Mouse (Mus musculus) adipocyte (in vitro differentiated cells): ENCODE measurements around the gene Pawr.

Experiments used
- DNase-seq: peaks from one replicate; pipeline ENCODE4 v3.0.0-alpha.2; 2016; ENCODE audit warnings: low spot score

Gene Pawr

DNA sequence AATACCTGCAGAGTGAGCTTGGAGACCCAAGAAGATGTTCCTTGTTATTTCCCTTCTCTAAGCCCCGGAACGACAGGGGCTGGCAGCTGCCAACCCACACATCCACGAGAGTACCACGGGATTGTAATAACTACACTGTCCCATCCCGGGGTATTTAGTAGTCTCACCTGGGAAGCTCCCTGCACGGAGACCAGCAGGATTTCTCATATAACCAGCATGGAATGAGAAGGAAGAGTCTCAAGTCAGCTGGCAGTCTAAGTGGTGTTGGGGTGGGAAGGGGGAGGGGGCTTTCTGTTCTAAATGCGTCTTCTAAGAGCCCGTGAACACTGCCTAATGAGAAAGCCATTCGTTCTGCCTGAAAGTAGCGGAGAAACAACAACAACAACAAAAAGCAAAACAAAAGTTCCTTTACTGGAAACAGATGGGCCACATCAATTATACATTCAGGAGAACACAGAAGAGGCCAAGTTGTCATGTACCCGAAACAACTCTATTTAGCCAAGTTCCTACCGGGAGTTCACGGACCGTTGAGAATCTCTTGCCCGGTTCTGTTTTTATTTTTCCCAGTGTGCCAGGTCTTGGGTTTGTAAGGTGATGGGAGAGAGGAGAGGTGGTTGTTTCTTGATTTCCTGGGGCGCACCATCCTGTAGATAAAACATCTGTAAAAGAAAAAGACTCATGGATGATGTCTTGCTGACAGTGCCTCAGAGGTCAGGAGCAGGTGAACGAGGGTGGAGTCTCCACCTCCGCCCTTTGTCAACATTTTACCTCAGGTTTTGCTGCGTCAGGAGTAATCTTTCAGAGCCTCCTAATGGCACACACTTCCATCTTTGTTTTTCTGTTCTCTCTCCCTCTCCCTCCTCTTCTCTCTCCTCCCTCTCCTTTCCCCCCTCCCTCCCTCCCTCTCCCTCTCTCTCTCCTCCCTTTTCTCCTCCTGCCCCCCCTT is 112.3 kb downstream of the Pawr start:
- no peak for DNase-seq

DNA sequence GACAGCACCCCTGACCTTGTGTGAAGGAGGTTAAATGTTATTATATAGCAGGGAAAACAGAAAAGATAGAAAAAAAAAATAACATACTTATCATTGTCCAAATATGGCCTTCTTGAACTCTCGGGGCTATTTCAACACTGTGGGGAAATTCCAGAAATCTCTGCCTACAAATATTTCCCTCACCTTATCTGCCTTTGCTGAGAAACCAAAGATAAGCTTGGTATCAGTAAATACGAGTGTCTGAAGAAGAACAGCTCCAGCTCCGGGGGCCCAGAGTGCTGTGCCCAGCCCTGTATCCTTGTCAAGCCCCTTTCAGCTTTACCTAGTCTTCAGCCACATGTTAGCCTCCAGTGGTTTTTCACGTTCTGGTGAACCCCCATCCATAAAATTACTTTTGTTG is 113.2 kb downstream of the Pawr start:
- peak; percentile 24 for DNase-seq

DNA sequence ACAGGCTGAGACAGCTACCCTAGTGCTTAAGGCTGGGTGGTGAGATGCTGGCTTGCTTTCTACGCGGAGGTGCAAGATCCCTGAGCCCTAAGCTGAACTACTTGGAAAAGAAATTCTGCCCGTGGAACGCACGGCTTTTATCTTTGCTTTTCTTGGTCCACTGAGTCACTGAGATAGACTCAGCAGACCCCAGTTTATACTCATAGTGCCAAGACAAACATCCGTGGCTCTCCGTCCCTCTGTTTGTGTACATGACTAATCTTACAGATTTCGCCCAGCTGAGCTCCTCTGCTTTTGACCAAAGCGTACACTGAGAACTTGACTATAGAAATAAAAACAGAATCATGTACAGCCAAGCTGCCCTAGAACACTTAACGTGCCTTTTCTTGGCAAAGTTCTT is 113.7 kb downstream of the Pawr start:
- no peak for DNase-seq

DNA sequence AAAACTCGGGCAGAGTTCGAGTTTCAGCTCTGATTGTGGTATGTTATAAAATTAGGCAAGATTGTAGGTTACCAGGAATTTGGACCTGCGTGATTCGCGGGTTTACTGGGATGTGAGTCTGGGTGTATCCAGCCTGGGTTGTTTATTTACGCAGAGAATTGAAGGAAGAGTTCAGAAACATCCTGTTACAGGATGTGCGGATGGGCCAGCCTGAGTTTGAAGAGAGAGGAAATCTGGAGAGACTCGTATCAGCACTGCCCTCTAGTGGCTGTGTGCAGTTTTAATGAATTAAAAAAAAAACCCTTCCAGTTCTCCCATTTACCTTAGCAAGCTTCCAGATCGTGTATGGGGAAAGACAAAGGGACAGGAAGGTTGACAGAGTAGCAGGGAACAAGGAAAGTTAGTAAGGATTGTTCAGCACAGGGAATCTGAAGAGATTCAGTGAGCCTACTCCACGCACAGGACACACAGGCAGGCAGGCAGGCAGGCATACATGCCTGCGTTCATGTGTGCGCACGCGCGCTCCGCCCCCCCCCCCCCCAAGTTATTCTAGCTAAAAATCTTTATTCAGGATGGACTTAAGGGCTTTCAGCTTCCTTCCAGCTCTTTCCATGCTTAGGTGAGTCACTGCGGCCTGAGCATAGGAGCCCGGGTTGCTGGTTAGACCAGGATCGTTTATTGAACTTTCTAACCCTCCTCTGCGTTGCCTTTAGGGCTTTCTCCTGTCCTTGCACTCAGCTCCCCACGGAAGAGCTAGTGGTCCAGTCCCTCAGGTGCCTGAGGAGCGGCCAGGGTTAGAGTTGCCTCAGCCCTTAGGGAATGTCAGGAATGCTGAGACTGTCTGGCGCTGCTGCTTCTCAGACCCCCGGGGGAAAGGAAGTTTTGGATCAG is 114.4 kb downstream of the Pawr start:
- peak; percentile 92 for DNase-seq

DNA sequence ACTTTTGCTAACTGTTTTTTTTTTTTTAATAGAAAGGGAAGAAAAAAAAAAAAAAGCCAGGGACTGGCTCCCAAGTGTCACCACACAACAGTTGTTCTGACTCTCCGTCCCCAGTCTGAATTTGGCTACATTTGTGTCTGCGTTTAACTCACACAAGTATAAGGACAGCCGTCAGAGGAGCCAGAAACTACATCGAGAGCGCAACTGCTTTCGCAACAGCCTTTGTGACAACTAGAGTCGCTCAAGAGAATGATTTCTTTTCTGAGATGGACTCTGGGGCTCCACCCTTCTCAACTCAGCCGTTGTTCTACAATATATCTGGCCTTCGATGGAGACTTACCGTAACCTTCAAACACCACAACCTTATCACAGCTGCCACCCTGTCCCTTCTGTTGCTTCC is 115.3 kb downstream of the Pawr start:
- DNase-seq, result no peak

GRCm38 (mm10) chr10:108448421-108448820 is 116.5 kb downstream of the Pawr start:
- DNase-seq, result peak; percentile 39

DNA sequence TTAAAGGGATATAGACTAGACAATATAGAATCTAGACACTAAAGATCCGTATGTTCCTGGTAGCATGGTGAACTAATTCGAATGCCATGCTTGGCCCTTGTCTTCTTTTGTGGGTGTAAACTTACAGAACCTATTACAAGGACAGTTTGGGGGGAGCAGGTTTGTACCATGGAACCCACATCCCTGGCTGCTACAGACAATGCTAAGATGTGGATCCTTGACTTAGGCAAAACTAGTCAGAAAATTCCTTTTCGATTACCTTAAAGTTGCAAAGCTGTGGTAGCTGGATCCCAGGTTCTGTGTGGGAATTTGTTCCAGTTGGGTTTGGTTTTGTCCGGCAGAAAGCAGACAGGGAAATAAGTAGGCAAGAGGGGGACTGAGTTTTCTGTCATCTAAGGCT is 118.5 kb downstream of the Pawr start:
- DNase-seq, result no peak

DNA sequence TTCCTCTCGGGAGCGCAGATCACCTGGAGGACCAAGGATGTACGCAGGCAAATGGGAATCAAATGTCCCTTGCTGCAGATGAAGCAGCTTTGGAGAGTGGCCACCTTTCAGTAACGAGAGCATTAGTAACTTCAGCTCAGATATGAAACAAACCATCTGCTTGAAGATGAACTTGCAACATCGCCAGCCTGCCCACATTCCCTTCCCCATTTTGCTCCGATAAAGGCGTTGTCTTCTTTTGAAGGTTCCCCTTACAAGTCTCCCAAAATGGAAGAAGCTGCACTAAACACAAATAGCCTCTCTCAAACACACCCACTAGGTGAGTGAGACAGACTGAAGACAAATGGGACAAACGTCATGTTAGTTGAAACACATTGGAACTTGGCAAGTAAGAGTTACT is 119.6 kb downstream of the Pawr start:
- DNase-seq, result no peak

GRCm38 (mm10) chr10:108452421-108452820 is 120.5 kb downstream of the Pawr start:
- no peak for DNase-seq

DNA sequence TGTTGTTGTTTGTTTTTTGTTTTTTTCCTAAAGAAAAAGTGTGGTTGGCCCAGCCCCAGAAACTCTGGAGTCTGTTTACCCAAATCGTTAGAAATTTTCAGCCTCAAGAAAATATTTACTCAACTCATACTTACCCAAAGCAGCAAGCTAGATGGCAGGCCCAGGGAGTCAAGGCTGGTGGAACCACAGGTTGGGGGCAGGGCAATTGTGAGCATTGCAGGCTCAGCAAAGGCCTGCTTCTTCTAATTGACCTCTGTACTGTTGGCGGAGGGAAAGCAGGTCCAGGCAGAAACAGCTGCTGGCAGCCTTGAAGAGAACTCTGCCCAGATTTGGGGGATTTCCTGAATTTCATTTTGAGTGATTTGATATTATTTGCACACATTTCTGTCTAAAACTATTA is 121.6 kb downstream of the Pawr start:
- DNase-seq, result peak; percentile 93

DNA sequence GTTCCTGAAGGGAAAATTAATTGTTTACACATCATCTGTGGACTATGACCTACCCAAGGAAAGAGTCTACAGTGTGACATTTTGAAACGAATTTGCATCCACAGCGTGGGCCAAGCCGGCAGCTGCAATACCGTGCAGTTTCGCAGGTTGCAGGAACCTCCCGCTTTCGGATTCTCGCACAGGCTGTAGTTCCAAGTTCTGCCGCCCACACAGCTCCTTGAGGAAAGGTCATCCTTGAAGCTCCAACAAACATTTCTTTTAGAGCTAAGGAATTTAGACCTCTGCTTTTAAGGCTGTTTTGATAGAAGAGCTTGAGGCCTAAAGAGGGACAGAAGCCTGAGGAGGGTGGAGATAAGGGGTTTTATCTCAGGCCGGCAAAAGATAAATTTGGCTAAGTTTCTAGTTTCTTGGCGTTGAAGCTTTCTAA is 122.8 kb downstream of the Pawr start:
- DNase-seq, result no peak

DNA sequence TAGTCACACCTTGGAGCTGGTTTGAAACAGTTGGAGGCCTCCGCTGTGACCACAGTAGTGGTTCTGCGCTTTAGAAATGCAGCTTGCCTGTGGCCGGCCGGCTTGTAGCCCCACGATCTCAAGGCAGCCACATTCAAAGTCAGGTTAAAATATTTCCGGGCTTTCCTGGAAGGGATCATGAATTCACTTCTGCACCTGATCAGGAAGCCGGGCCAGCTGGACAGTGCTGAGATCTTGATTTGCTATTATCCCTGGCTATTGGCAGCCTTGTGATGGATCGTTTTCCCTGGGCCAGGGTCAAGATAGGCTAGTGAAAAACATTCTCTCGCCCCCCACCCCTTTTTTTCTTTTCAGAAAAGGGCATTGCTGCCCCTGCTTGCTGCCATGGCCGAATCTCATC is 123.3 kb downstream of the Pawr start:
- no peak for DNase-seq

- DNase-seq, result no peak
Observed at GRCm38 (mm10) chr10:108455883-108456282, 124.0 kb downstream of the Pawr start.

DNA sequence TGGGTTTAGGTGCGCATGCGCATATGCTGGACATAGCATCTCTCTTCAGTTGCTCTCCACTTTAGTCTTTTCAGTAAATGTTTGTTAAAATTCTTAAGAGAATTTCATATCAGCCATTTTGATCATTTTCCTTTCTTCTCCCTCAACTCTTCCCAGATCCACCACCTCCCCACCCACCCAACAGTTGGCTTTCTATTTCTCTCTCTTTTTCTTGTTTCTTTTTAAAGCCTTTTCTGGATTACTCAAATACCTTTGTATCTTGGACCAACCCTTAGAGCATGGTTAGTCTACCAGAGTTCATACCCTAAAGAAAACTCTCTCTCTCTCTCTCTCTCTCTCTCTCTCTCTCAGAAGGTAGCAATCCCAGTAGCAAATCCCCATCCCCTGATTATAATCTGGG is 125.1 kb downstream of the Pawr start:
- no peak for DNase-seq

- DNase-seq, result no peak
Observed at GRCm38 (mm10) chr10:108461862-108462261, 129.9 kb downstream of the Pawr start.
